Mouse (Mus musculus) lung, embryonic 15.5 days (tissue): ENCODE data around the gene Fars2. TPM values are rescaled to one million over a fixed set of nuclear protein-coding genes. Genes with fewer than 3 reads are reported as not detected.
A peak's percentile ranks its signal among the peaks of the same experiment; 100 is the strongest.
"Not testable (repeated sequence)": the region's sequence is repeated elsewhere in the genome, so short reads cannot be mapped to it uniquely, and the experiment has no call there.

Experiments
- ATAC-seq: fragments of 200-750 bp; cut with Nextera tagmentation; 2 replicates; pipeline ENCODE4 v1.8.0; 2017; ENCODE audit warnings: moderate number of reproducible peaks, borderline replicate concordance; ENCODE audit not compliant: low FRiP score, low TSS enrichment; ENCODE audit errors: extremely low read depth
- H3K27ac ChIP-seq: fragments of 300-500 bp; sonication (generic); 2 replicates; pipeline ENCODE4 v1.5.1; 2015; ENCODE audit warnings: moderate library complexity, mild to moderate bottlenecking, inconsistent platforms
- H3K27me3 ChIP-seq: fragments of 300-500 bp; sonication (generic); 2 replicates; pipeline ENCODE4 v1.6.1; 2015; ENCODE audit warnings: inconsistent platforms
- H3K36me3 ChIP-seq: fragments of 300-500 bp; sonication (generic); 2 replicates; pipeline ENCODE4 v1.6.1; 2015; ENCODE audit warnings: inconsistent platforms
- H3K4me1 ChIP-seq: fragments of 300-500 bp; sonication (generic); 2 replicates; pipeline ENCODE4 v1.6.1; 2015; ENCODE audit warnings: inconsistent platforms
- H3K4me2 ChIP-seq: fragments of 300-500 bp; sonication (generic); 2 replicates; pipeline ENCODE4 v1.6.1; 2015; ENCODE audit warnings: inconsistent platforms, mild to moderate bottlenecking, moderate library complexity
- H3K4me3 ChIP-seq: fragments of 300-500 bp; sonication (generic); 2 replicates; pipeline ENCODE4 v1.5.1; 2015; ENCODE audit warnings: mild to moderate bottlenecking, inconsistent platforms
- H3K9ac ChIP-seq: fragments of 300-500 bp; sonication (generic); 2 replicates; pipeline ENCODE4 v1.6.1; 2015; ENCODE audit warnings: inconsistent platforms
- H3K9me3 ChIP-seq: fragments of 300-500 bp; sonication (generic); 2 replicates; pipeline ENCODE4 v1.6.1; 2016; ENCODE audit warnings: inconsistent platforms
- WGBS: fragments of 180-500 bp; shearing (Covaris S2); methylation state at CpG from one replicate; pipeline ENCODE4 v1.1.7; 2015; 5-methylcytosine and 5-hydroxymethylcytosine counted together
- polyA plus RNA-seq: library from polyadenylated mRNA; unstranded; fragments of >200 nt; fragmentation: Nextera tagmentation; extraction: Ambion mirVana; gene quantifications from 2 replicates; pipeline ENCODE4 v1.2.1, GENCODE M21; 2015

The Fars2 gene
- polyA plus RNA-seq, 1 experiment from 2014 or later: 37.3 TPM

GRCm38 (mm10) chr13:36351529-36351928 is 234.3 kb downstream of the Fars2 start:
- no peaks in the 10 kb centered on the region for H3K9me3 ChIP-seq
- no peaks in the 10 kb centered on the region for H3K4me1 ChIP-seq
- WGBS: 26% methylated on average over 11 of the region's 11 CpGs
- no peaks in the 10 kb centered on the region for H3K27me3 ChIP-seq
- ATAC-seq: peak; percentile 57; the same call in 1 of the 2 replicates
- H3K36me3 ChIP-seq: no peaks in the 10 kb centered on the region
- H3K27ac ChIP-seq: no peak overlapping the region
- no peak overlapping the region for H3K9ac ChIP-seq
- H3K4me3 ChIP-seq: no peak overlapping the region
- no peak overlapping the region for H3K4me2 ChIP-seq

- Histone ChIP-seq H3K27me3 (no peaks in the 10 kb centered on the region), H3K9me3 (no peaks in the 10 kb centered on the region), H3K4me3 (no peak overlapping the region), H3K27ac (no peak overlapping the region), H3K4me2 (no peak overlapping the region), H3K9ac (no peak overlapping the region), H3K4me1 (no peaks in the 10 kb centered on the region), H3K36me3 (no peaks in the 10 kb centered on the region)
- ATAC-seq: no peak
- 57% methylated on average over 4 of the region's 4 CpGs for WGBS
Observed at GRCm38 (mm10) chr13:36357469-36357868, 240.3 kb downstream of the Fars2 start.

GRCm38 (mm10) chr13:36361419-36361818 is 244.2 kb downstream of the Fars2 start:
- Histone ChIP-seq H3K4me1 (no peaks in the 10 kb centered on the region), H3K9me3 (no peaks in the 10 kb centered on the region), H3K4me2 (no peak overlapping the region), H3K9ac (no peak overlapping the region), H3K4me3 (no peak overlapping the region), H3K36me3 (no peaks in the 10 kb centered on the region), H3K27me3 (no peaks in the 10 kb centered on the region), H3K27ac (no peak overlapping the region)
- 79% methylated on average over 3 of the region's 3 CpGs for WGBS
- no peak for ATAC-seq

GRCm38 (mm10) chr13:36365719-36366118 is 248.5 kb downstream of the Fars2 start:
- not testable (repeated sequence) for H3K27me3 ChIP-seq, H3K9me3 ChIP-seq, ATAC-seq, H3K4me3 ChIP-seq, H3K4me2 ChIP-seq, H3K4me1 ChIP-seq, H3K27ac ChIP-seq, H3K9ac ChIP-seq, H3K36me3 ChIP-seq
- WGBS: 91% methylated on average over 5 of the region's 5 CpGs

GRCm38 (mm10) chr13:36366304-36366703 is 249.1 kb downstream of the Fars2 start:
- Histone ChIP-seq H3K36me3 (no peaks in the 10 kb centered on the region), H3K9ac (no peak overlapping the region), H3K9me3 (no peaks in the 10 kb centered on the region), H3K4me2 (no peak overlapping the region), H3K27me3 (no peaks in the 10 kb centered on the region), H3K27ac (no peak overlapping the region), H3K4me1 (no peaks in the 10 kb centered on the region), H3K4me3 (no peak overlapping the region)
- no peak for ATAC-seq
- 91% methylated on average over 6 of the region's 6 CpGs for WGBS

GRCm38 (mm10) chr13:36367712-36368491 is 250.7 kb downstream of the Fars2 start:
- no peak overlapping the region for H3K27ac ChIP-seq
- no peaks in the 10 kb centered on the region for H3K9me3 ChIP-seq
- no peak overlapping the region for H3K4me3 ChIP-seq

GRCm38 (mm10) chr13:36368799-36369198 is 251.6 kb downstream of the Fars2 start:
- no peak overlapping the region for H3K4me3 ChIP-seq
- H3K9me3 ChIP-seq: no peaks in the 10 kb centered on the region
- no peaks in the 10 kb centered on the region for H3K27me3 ChIP-seq
- no peaks in the 10 kb centered on the region for H3K4me1 ChIP-seq
- H3K4me2 ChIP-seq: no peak overlapping the region
- ATAC-seq: no peak
- 74% methylated on average over 3 of the region's 3 CpGs for WGBS
- no peak overlapping the region for H3K9ac ChIP-seq
- H3K27ac ChIP-seq: no peak overlapping the region
- no peaks in the 10 kb centered on the region for H3K36me3 ChIP-seq

More at GRCm38 (mm10) chr13:36367712-36368491, 250.7 kb downstream of the Fars2 start:
- H3K27me3 ChIP-seq: no peaks in the 10 kb centered on the region
- no peaks in the 10 kb centered on the region for H3K4me1 ChIP-seq
- no peak overlapping the region for H3K9ac ChIP-seq
- no peaks in the 10 kb centered on the region for H3K36me3 ChIP-seq
- H3K4me2 ChIP-seq: no peak overlapping the region
- no peak for ATAC-seq

GRCm38 (mm10) chr13:36369400-36369799 is 252.2 kb downstream of the Fars2 start:
- no peak overlapping the region for H3K4me2 ChIP-seq
- WGBS: 78% methylated on average over 11 of the region's 11 CpGs
- no peaks in the 10 kb centered on the region for H3K9me3 ChIP-seq
- no peak for ATAC-seq
- no peaks in the 10 kb centered on the region for H3K36me3 ChIP-seq
- no peak overlapping the region for H3K9ac ChIP-seq
- no peaks in the 10 kb centered on the region for H3K4me1 ChIP-seq
- H3K27ac ChIP-seq: no peak overlapping the region
- H3K4me3 ChIP-seq: no peak overlapping the region
- no peaks in the 10 kb centered on the region for H3K27me3 ChIP-seq

- Histone ChIP-seq H3K4me2 (no peak overlapping the region), H3K36me3 (no peaks in the 10 kb centered on the region), H3K27me3 (no peaks in the 10 kb centered on the region), H3K9me3 (no peaks in the 10 kb centered on the region), H3K4me3 (no peak overlapping the region), H3K9ac (no peak overlapping the region), H3K4me1 (no peaks in the 10 kb centered on the region), H3K27ac (no peak overlapping the region)
- no peak for ATAC-seq
- WGBS: 78% methylated on average over 2 of the region's 2 CpGs
Observed at GRCm38 (mm10) chr13:36383236-36383635, 266.0 kb downstream of the Fars2 start.

GRCm38 (mm10) chr13:36386074-36386473 is 268.9 kb downstream of the Fars2 start:
- no peak overlapping the region for H3K4me2 ChIP-seq
- WGBS: 73% methylated on average over 5 of the region's 5 CpGs
- no peak for ATAC-seq

GRCm38 (mm10) chr13:36391936-36392335 is 274.7 kb downstream of the Fars2 start:
- Histone ChIP-seq H3K4me3 (no peak overlapping the region), H3K4me1 (no peaks in the 10 kb centered on the region), H3K27ac (no peak overlapping the region), H3K36me3 (no peaks in the 10 kb centered on the region), H3K9me3 (no peaks in the 10 kb centered on the region), H3K9ac (no peak overlapping the region), H3K4me2 (no peak overlapping the region), H3K27me3 (no peaks in the 10 kb centered on the region)
- 90% methylated on average over 7 of the region's 7 CpGs for WGBS
- no peak for ATAC-seq

More at GRCm38 (mm10) chr13:36386074-36386473, 268.9 kb downstream of the Fars2 start:
- Histone ChIP-seq H3K27me3 (no peaks in the 10 kb centered on the region), H3K9me3 (no peaks in the 10 kb centered on the region), H3K4me3 (no peak overlapping the region), H3K27ac (no peak overlapping the region), H3K36me3 (no peaks in the 10 kb centered on the region), H3K9ac (no peak overlapping the region), H3K4me1 (no peaks in the 10 kb centered on the region)

- 73% methylated on average over 4 of the region's 4 CpGs for WGBS
- no peaks in the 10 kb centered on the region for H3K36me3 ChIP-seq
- H3K27me3 ChIP-seq: no peaks in the 10 kb centered on the region
- no peak overlapping the region for H3K9ac ChIP-seq
- ATAC-seq: no peak
- no peaks in the 10 kb centered on the region for H3K9me3 ChIP-seq
- H3K4me2 ChIP-seq: no peak overlapping the region
- H3K4me1 ChIP-seq: no peaks in the 10 kb centered on the region
- no peak overlapping the region for H3K27ac ChIP-seq
- no peak overlapping the region for H3K4me3 ChIP-seq
Observed at GRCm38 (mm10) chr13:36392666-36393065, 275.5 kb downstream of the Fars2 start.
